Mouse (Mus musculus) lung, embryonic 16.5 days (tissue): ENCODE measurements at regions not wholly inside any gene's neighbourhood (a gene's known extent, or its start where the extent isn't known, plus 50 kb on each side); places are given as distances from the start of the nearest gene placed in this dataset.
A peak's percentile ranks its signal among the peaks of the same experiment; 100 is the strongest.

ENCODE experiments used
- ATAC-seq: fragments of 200-750 bp; cut with Nextera tagmentation; 2 replicates; pipeline ENCODE4 v1.8.0; 2017; ENCODE audit warnings: low read depth, mild to moderate bottlenecking, moderate library complexity
- H3K27ac ChIP-seq: fragments of 300-500 bp; sonication (generic); 2 replicates; pipeline ENCODE4 v1.5.1; 2014; ENCODE audit warnings: mild to moderate bottlenecking, control low read depth, low read length
- H3K27me3 ChIP-seq: fragments of 300-500 bp; sonication (generic); 2 replicates; pipeline ENCODE4 v1.6.1; 2014; ENCODE audit warnings: low read depth, low read length, mixed read lengths; ENCODE audit not compliant: control insufficient read depth, insufficient read depth
- H3K36me3 ChIP-seq: fragments of 300-500 bp; sonication (generic); 2 replicates; pipeline ENCODE4 v1.6.1; 2014; ENCODE audit warnings: low read length; ENCODE audit not compliant: control insufficient read depth, insufficient read depth
- H3K4me1 ChIP-seq: fragments of 300-500 bp; sonication (generic); replicated peaks from 2 replicates; pipeline ENCODE4 v1.6.1; 2014; ENCODE audit warnings: low read length, mixed read lengths; ENCODE audit not compliant: control insufficient read depth, insufficient read depth
- H3K4me2 ChIP-seq: fragments of 300-500 bp; sonication (generic); 2 replicates; pipeline ENCODE4 v1.6.1; 2014; ENCODE audit warnings: low read depth, low read length, control low read depth
- H3K4me3 ChIP-seq: fragments of 300-500 bp; sonication (generic); 2 replicates; pipeline ENCODE4 v1.5.1; 2014; ENCODE audit warnings: mild to moderate bottlenecking, low read length, control low read depth
- H3K9ac ChIP-seq: fragments of 300-500 bp; sonication (generic); 2 replicates; pipeline ENCODE4 v1.6.1; 2014; ENCODE audit warnings: low read length, control low read depth
- H3K9me3 ChIP-seq: fragments of 300-500 bp; sonication (generic); 2 replicates; pipeline ENCODE4 v1.6.1; 2016; ENCODE audit warnings: low read length; ENCODE audit not compliant: control insufficient read depth
- WGBS: fragments of 180-500 bp; shearing (Covaris S2); extraction: QIAGEN DNeasy Blood & Tissue Kit; methylation state at CpG from one replicate; pipeline ENCODE4 v1.1.7; 2014; 5-methylcytosine and 5-hydroxymethylcytosine counted together

GRCm38 (mm10) chr8:89156909-89157308, 112.9 kb upstream of the Sall1 start:
- Histone ChIP-seq H3K27ac (no peak overlapping the region), H3K9ac (no peak overlapping the region), H3K9me3 (no peaks in the 10 kb centered on the region), H3K27me3 (peaks cover 12% of the 10 kb centered on the region), H3K36me3 (no peaks in the 10 kb centered on the region), H3K4me2 (no peak overlapping the region), H3K4me3 (no peak overlapping the region), H3K4me1 (no peaks in the 10 kb centered on the region)
- ATAC-seq, result no peak
- 83% methylated on average over 1 of the region's 1 CpGs for WGBS

GRCm38 (mm10) chr8:89153605-89154004, 109.6 kb upstream of the Sall1 start:
- Histone ChIP-seq H3K4me3 (no peak overlapping the region), H3K4me2 (no peak overlapping the region), H3K36me3 (no peaks in the 10 kb centered on the region), H3K9me3 (no peaks in the 10 kb centered on the region), H3K4me1 (no peaks in the 10 kb centered on the region), H3K27ac (no peak overlapping the region), H3K9ac (no peak overlapping the region), H3K27me3 (peaks cover 25% of the 10 kb centered on the region)
- peak; percentile 49 for ATAC-seq
- WGBS, result 37% methylated on average over 3 of the region's 3 CpGs

GRCm38 (mm10) chr8:89152867-89153595, 109.1 kb upstream of the Sall1 start:
- Histone ChIP-seq H3K4me3 (no peak overlapping the region), H3K4me1 (no peaks in the 10 kb centered on the region), H3K4me2 (no peak overlapping the region; the same call in 1 of the 2 replicates), H3K27ac (no peak overlapping the region), H3K27me3 (peaks cover 25% of the 10 kb centered on the region), H3K36me3 (no peaks in the 10 kb centered on the region), H3K9ac (no peak overlapping the region), H3K9me3 (no peaks in the 10 kb centered on the region)
- 28% methylated on average over 17 of the region's 17 CpGs for WGBS
- peak; percentile 95 for ATAC-seq

- whole genome bisulfite sequencing, result 24% methylated on average over 8 of the region's 8 CpGs
- Histone ChIP-seq H3K27me3 (peaks cover 21% of the 10 kb centered on the region), H3K9me3 (no peaks in the 10 kb centered on the region)
Measured at GRCm38 (mm10) chr8:89152331-89152730, 108.4 kb upstream of the Sall1 start.

GRCm38 (mm10) chr8:89150952-89151351, 107.0 kb upstream of the Sall1 start:
- H3K27ac ChIP-seq, result no peak overlapping the region
- no peak for ATAC-seq
- H3K4me2 ChIP-seq, result no peak overlapping the region
- 49% methylated on average over 2 of the region's 2 CpGs for WGBS
- H3K27me3 ChIP-seq, result peaks cover 21% of the 10 kb centered on the region
- H3K4me1 ChIP-seq, result no peaks in the 10 kb centered on the region
- no peak overlapping the region for H3K4me3 ChIP-seq
- H3K9ac ChIP-seq, result no peak overlapping the region
- no peaks in the 10 kb centered on the region for H3K9me3 ChIP-seq
- H3K36me3 ChIP-seq, result no peaks in the 10 kb centered on the region

More at GRCm38 (mm10) chr8:89152331-89152730, 108.4 kb upstream of the Sall1 start:
- Histone ChIP-seq H3K4me2 (no peak overlapping the region), H3K4me3 (no peak overlapping the region), H3K9ac (no peak overlapping the region), H3K4me1 (no peaks in the 10 kb centered on the region), H3K36me3 (no peaks in the 10 kb centered on the region), H3K27ac (no peak overlapping the region)
- no peak for ATAC-seq

GRCm38 (mm10) chr8:89141529-89142235, 97.7 kb upstream of the Sall1 start:
- Histone ChIP-seq H3K9ac (no peak overlapping the region), H3K27me3 (peaks cover 12% of the 10 kb centered on the region), H3K36me3 (no peaks in the 10 kb centered on the region), H3K27ac (no peak overlapping the region), H3K9me3 (no peaks in the 10 kb centered on the region), H3K4me3 (no peak overlapping the region), H3K4me1 (no peaks in the 10 kb centered on the region), H3K4me2 (no peak overlapping the region)
- no peak for ATAC-seq
- 49% methylated on average over 8 of the region's 8 CpGs for WGBS

GRCm38 (mm10) chr8:89139876-89140275, 95.9 kb upstream of the Sall1 start:
- Histone ChIP-seq H3K4me2 (no peak overlapping the region), H3K4me3 (no peak overlapping the region), H3K9me3 (no peaks in the 10 kb centered on the region), H3K27me3 (peaks cover 11% of the 10 kb centered on the region), H3K4me1 (no peaks in the 10 kb centered on the region), H3K27ac (no peak overlapping the region), H3K9ac (no peak overlapping the region), H3K36me3 (no peaks in the 10 kb centered on the region)
- ATAC-seq, result no peak
- WGBS, result 49% methylated on average over 3 of the region's 3 CpGs

- Histone ChIP-seq H3K36me3 (no peaks in the 10 kb centered on the region), H3K27me3 (peaks cover 6% of the 10 kb centered on the region), H3K9ac (no peak overlapping the region), H3K9me3 (no peaks in the 10 kb centered on the region), H3K4me3 (no peak overlapping the region), H3K4me1 (no peaks in the 10 kb centered on the region), H3K4me2 (no peak overlapping the region), H3K27ac (no peak overlapping the region)
- ATAC-seq, result no peak
- 60% methylated on average over 8 of the region's 8 CpGs for WGBS
Measured at GRCm38 (mm10) chr8:89138416-89139125, 94.6 kb upstream of the Sall1 start.
